Mouse (Mus musculus) CH12.LX (cell line): ENCODE data around the gene Gm49450. TPM values are rescaled to one million over a fixed set of nuclear protein-coding genes. Genes with fewer than 3 reads are reported as not detected.

Source experiments
- DNase-seq: peaks from one replicate; pipeline ENCODE4 v3.0.0-alpha.2; 2013; ENCODE audit errors: extremely low read depth
- H3K27ac ChIP-seq: 2 replicates; pipeline ENCODE4 v1.5.1; 2012; ENCODE audit warnings: low read depth, mild to moderate bottlenecking, control low read depth, moderate library complexity; ENCODE audit not compliant: insufficient read depth
- H3K27me3 ChIP-seq: replicated peaks from 2 replicates; pipeline ENCODE3; 2012; ENCODE audit warnings: inconsistent platforms
- H3K36me3 ChIP-seq, 2 experiments: replicated peaks in 1 of 2; 2 replicates each; pipeline versions ENCODE3 to v1.6.1; 2012; ENCODE audit warnings: inconsistent platforms in 1 of 2, low read length in 1 of 2, mild to moderate bottlenecking in 1 of 2, mixed read lengths in 1 of 2, moderate library complexity in 1 of 2; ENCODE audit not compliant: control insufficient read depth in 1 of 2, insufficient read depth in 1 of 2
- H3K4me1 ChIP-seq, 2 experiments: 2 replicates each; pipeline ENCODE4 v1.6.1; 2012; ENCODE audit warnings: inconsistent platforms in 1 of 2, moderate library complexity in 1 of 2; ENCODE audit not compliant: insufficient read depth in 2 of 2, control insufficient read depth in 1 of 2
- H3K4me2 ChIP-seq: 2 replicates; pipeline ENCODE4 v1.6.1; 2012; ENCODE audit warnings: low read depth, mild to moderate bottlenecking, control low read depth; ENCODE audit not compliant: poor library complexity, insufficient read depth, severe bottlenecking
- H3K4me3 ChIP-seq, 3 experiments: fragments of 150-350 bp in 1 of 3; sonication (generic) in 1 of 3; replicated peaks in 1 of 3; 2 replicates each; pipeline versions ENCODE3 to v1.5.1; 2011 to 2012; ENCODE audit warnings: low read depth in 2 of 3, low read length in 2 of 3, mild to moderate bottlenecking in 2 of 3, moderate library complexity in 2 of 3, control low read depth in 1 of 3, improper control_type of control experiment in 1 of 3, inconsistent platforms in 1 of 3, mixed read lengths in 1 of 3; ENCODE audit not compliant: poor library complexity in 1 of 3
- H3K79me2 ChIP-seq: replicated peaks from 2 replicates; pipeline ENCODE4 v1.6.1; 2012; ENCODE audit warnings: mild to moderate bottlenecking, moderate library complexity; ENCODE audit not compliant: control insufficient read depth, poor library complexity, insufficient read depth, severe bottlenecking; ENCODE audit errors: extremely low read depth
- H3K9ac ChIP-seq: 2 replicates; pipeline ENCODE4 v1.6.1; 2012; ENCODE audit warnings: low read depth, mild to moderate bottlenecking, control low read depth, moderate library complexity; ENCODE audit not compliant: insufficient read depth
- H3K9me3 ChIP-seq: replicated peaks from 2 replicates; pipeline ENCODE3; 2012; ENCODE audit warnings: low read length, inconsistent platforms, mixed read lengths
- CHD1 ChIP-seq: IDR thresholded peaks from 2 replicates; pipeline ENCODE4 v1.6.1; 2012; ENCODE audit warnings: low read depth, low read length, improper control_type of control experiment, inconsistent platforms
- CHD2 ChIP-seq: IDR thresholded peaks from 2 replicates; pipeline ENCODE4 v1.6.1; 2011; ENCODE audit warnings: low read length, improper control_type of control experiment
- CTCF ChIP-seq, 2 experiments: IDR thresholded peaks in 1 of 2; conservative IDR thresholded peaks in 1 of 2; 2 replicates each; pipeline ENCODE4 v1.5.1; 2011 to 2012; ENCODE audit warnings: low read depth in 2 of 2, low read length in 2 of 2, improper control_type of control experiment in 1 of 2, inconsistent platforms in 1 of 2, mild to moderate bottlenecking in 1 of 2, moderate library complexity in 1 of 2
- ETS1 ChIP-seq: conservative IDR thresholded peaks from 2 replicates; pipeline ENCODE4 v1.6.1; 2012; ENCODE audit warnings: low read depth, mild to moderate bottlenecking, inconsistent platforms, low read length, improper control_type of control experiment, moderate library complexity
- GABPA ChIP-seq: IDR thresholded peaks from 2 replicates; pipeline ENCODE4 v1.6.1; 2012; ENCODE audit warnings: low read depth, low read length, improper control_type of control experiment, inconsistent platforms; ENCODE audit not compliant: insufficient replicate concordance
- HCFC1 ChIP-seq: IDR thresholded peaks from 2 replicates; pipeline ENCODE4 v1.6.1; 2012; ENCODE audit warnings: low read depth, mild to moderate bottlenecking, inconsistent platforms, low read length, improper control_type of control experiment
- IRF4 ChIP-seq: IDR thresholded peaks from 2 replicates; pipeline ENCODE4 v1.6.1; 2014; ENCODE audit warnings: low read depth, mild to moderate bottlenecking, inconsistent platforms, low read length, improper control_type of control experiment
- JUND ChIP-seq: conservative IDR thresholded peaks from 2 replicates; pipeline ENCODE4 v1.6.1; 2011; ENCODE audit warnings: low read depth, low read length, improper control_type of control experiment
- MAX ChIP-seq: IDR thresholded peaks from 2 replicates; pipeline ENCODE4 v1.6.1; 2011; ENCODE audit warnings: low read length, improper control_type of control experiment
- MEF2A ChIP-seq: IDR thresholded peaks from 2 replicates; pipeline ENCODE4 v1.6.1; 2014; ENCODE audit warnings: low read depth, mild to moderate bottlenecking, inconsistent platforms, low read length, improper control_type of control experiment, borderline replicate concordance
- MXI1 ChIP-seq: IDR thresholded peaks from 2 replicates; pipeline ENCODE4 v1.6.1; 2011; ENCODE audit warnings: mild to moderate bottlenecking, low read depth, low read length, improper control_type of control experiment
- MYC ChIP-seq: IDR thresholded peaks from 2 replicates; pipeline ENCODE4 v1.6.1; 2011; ENCODE audit warnings: low read depth, mild to moderate bottlenecking, improper control_type of control experiment, low read length
- PAX5 ChIP-seq: IDR thresholded peaks from 2 replicates; pipeline ENCODE4 v1.6.1; 2012; ENCODE audit warnings: low read length, inconsistent platforms, mixed read lengths
- POLR2AphosphoS2 ChIP-seq: IDR thresholded peaks from 2 replicates; pipeline ENCODE4 v1.6.1; 2011; ENCODE audit warnings: low read depth, low read length, improper control_type of control experiment
- RCOR1 ChIP-seq: conservative IDR thresholded peaks from 2 replicates; pipeline ENCODE4 v1.6.1; 2012; ENCODE audit warnings: low read depth, mild to moderate bottlenecking, inconsistent platforms, low read length, improper control_type of control experiment
- TBP ChIP-seq: conservative IDR thresholded peaks from 2 replicates; pipeline ENCODE4 v1.6.1; 2011; ENCODE audit warnings: low read depth, low read length, improper control_type of control experiment
- TCF12 ChIP-seq: IDR thresholded peaks from 2 replicates; pipeline ENCODE4 v1.6.1; 2014; ENCODE audit warnings: low read depth, mild to moderate bottlenecking, inconsistent platforms, low read length, improper control_type of control experiment
- ZNF384 ChIP-seq: IDR thresholded peaks from 2 replicates; pipeline ENCODE4 v1.6.1; 2012; ENCODE audit warnings: low read depth, low read length, improper control_type of control experiment, inconsistent platforms
- dilution Hi-C: fragments of 300-500 bp; cut with MboI; formaldehyde crosslinking; loops from 2 replicates; pipeline ENCODE4 v1.14.3; 2020; ENCODE audit warnings: low sequenced_read_pairs; ENCODE audit not compliant: extremely low pct_unique_long_range_greater_than_20kb, extremely low pct_ligation_motif_present
- in situ Hi-C: fragments of 300-500 bp; cut with MboI; formaldehyde crosslinking; loops from 3 replicates; pipeline ENCODE4 v1.14.3; 2019; ENCODE audit warnings: low sequenced_read_pairs, low pct_ligation_motif_present, low pct_unique_long_range_greater_than_20kb, mixed read lengths
- polyA plus RNA-seq: library from polyadenylated mRNA; unstranded; fragments of >175 nt; gene quantifications from 2 replicates; pipeline ENCODE4 v1.2.1, GENCODE M21; 2012; ENCODE audit warnings: low read depth; ENCODE audit not compliant: insufficient read length
- total RNA-seq, 2 experiments: library from RNA; depleted of rRNA; stranded (reverse); fragments of 300-350 nt in 1 of 2; fragments of >200 nt in 1 of 2; gene quantifications; 2 replicates each; pipeline ENCODE4 v1.2.3; 2012 to 2014

Gene Gm49450
- total and polyA plus RNA-seq, 3 experiments: 0.38 to 125 (median 4.7) TPM

GRCm38 (mm10) chr15:98985982-98986715, 32.8 kb upstream of the Gm49450 start:
- TF ChIP-seq JUND: no peak
- TF ChIP-seq MXI1: 0 out of 2 replicates have a peak, but pooled peaks have one; percentile 56
- no peak for TF ChIP-seq CTCF (conservative IDR thresholded peaks at IDR 0.05 in 1 of 2, IDR thresholded peaks at IDR 0.05 in 1 of 2; ENCODE audit: low read depth in 2 of 2, low read length in 2 of 2)
- TF ChIP-seq CHD2: 0 out of 2 replicates have a peak, but pooled peaks have one; percentile 17
- TF ChIP-seq TBP: peak; percentile 70
- peak; percentile 17; the same call in 1 of the 2 replicates for TF ChIP-seq TCF12
- peak; percentile 39; the same call in 1 of the 2 replicates for TF ChIP-seq IRF4
- TF ChIP-seq GABPA: no peak
- TF ChIP-seq MEF2A: peak; percentile 83; the same call in 1 of the 2 replicates
- TF ChIP-seq HCFC1: no peak
- TF ChIP-seq MAX: peak; percentile 23
- TF ChIP-seq RCOR1: no peak
- peak; percentile 57 for TF ChIP-seq ETS1
- peak; percentile 37; the same call in 1 of the 2 replicates for TF ChIP-seq CHD1
- TF ChIP-seq ZNF384: peak; percentile 75
- TF ChIP-seq PAX5: no peak
- TF ChIP-seq POLR2AphosphoS2: no peak
- TF ChIP-seq MYC: 0 out of 2 replicates have a peak, but pooled peaks have one; percentile 49
- peaks cover 2 to 41% of the 10 kb centered on the region in 2 experiments; a peak in 2 of 4 replicates for H3K4me1 ChIP-seq
- in situ Hi-C loops: no loop called here

More at GRCm38 (mm10) chr15:98985982-98986715, 32.8 kb upstream of the Gm49450 start:
- H3K9ac ChIP-seq: peak overlapping the region; percentile 16; the same call in 1 of the 2 replicates
- peak overlapping the region; percentile 89 for H3K27ac ChIP-seq
- peak overlapping the region; percentile 54 for H3K4me2 ChIP-seq
- peak; percentile 69 for DNase-seq
- dilution Hi-C loops: no loop called here
- peak overlapping the region; percentile 56 to 78 (median 60) for H3K4me3 ChIP-seq
- H3K36me3 ChIP-seq: no peaks in the 10 kb centered on the region
- no peaks in the 10 kb centered on the region for H3K27me3 ChIP-seq
- no peaks in the 10 kb centered on the region for H3K9me3 ChIP-seq
- H3K79me2 ChIP-seq: no peaks in the 10 kb centered on the region
